Mouse (Mus musculus) midbrain, postnatal 0 days (tissue): ENCODE measurements around the gene Ahnak. TPM values are rescaled to one million over a fixed set of nuclear protein-coding genes. Genes with fewer than 3 reads are reported as not detected.

ENCODE experiments used
- ATAC-seq: fragments of 200-750 bp; cut with Nextera tagmentation; 2 replicates; pipeline ENCODE4 v1.8.0; 2017; ENCODE audit warnings: moderate number of reproducible peaks, mild to moderate bottlenecking, moderate TSS enrichment, moderate library complexity; ENCODE audit not compliant: low FRiP score
- DNase-seq: peaks from one replicate; pipeline ENCODE4 v3.0.0-alpha.2; 2015; ENCODE audit warnings: low spot score
- H3K27ac ChIP-seq: fragments of 300-500 bp; sonication (generic); 2 replicates; pipeline ENCODE4 v1.5.1; 2014; ENCODE audit warnings: low read depth, mild to moderate bottlenecking, low read length, mixed read lengths
- H3K27me3 ChIP-seq: fragments of 300-500 bp; sonication (generic); 2 replicates; pipeline ENCODE4 v1.6.1; 2014; ENCODE audit warnings: low read length, control low read depth, mixed read lengths; ENCODE audit not compliant: insufficient read depth
- H3K36me3 ChIP-seq: fragments of 300-500 bp; sonication (generic); 2 replicates; pipeline ENCODE4 v1.6.1; 2014; ENCODE audit warnings: low read length, control low read depth, mixed read lengths; ENCODE audit not compliant: insufficient read depth
- H3K4me1 ChIP-seq: fragments of 300-500 bp; sonication (generic); 2 replicates; pipeline ENCODE4 v1.6.1; 2014; ENCODE audit warnings: mild to moderate bottlenecking, control low read depth, antibody characterized with exemption, low read length, mixed read lengths; ENCODE audit not compliant: insufficient read depth
- H3K4me2 ChIP-seq: fragments of 300-500 bp; sonication (generic); 2 replicates; pipeline ENCODE4 v1.6.1; 2014; ENCODE audit warnings: low read depth, mild to moderate bottlenecking, low read length, mixed read lengths; ENCODE audit not compliant: poor library complexity, severe bottlenecking
- H3K4me3 ChIP-seq: fragments of 300-500 bp; sonication (generic); 2 replicates; pipeline ENCODE4 v1.5.1; 2014; ENCODE audit warnings: low read depth, mild to moderate bottlenecking, low read length, moderate library complexity
- H3K9ac ChIP-seq: fragments of 300-500 bp; sonication (generic); replicated peaks from 2 replicates; pipeline ENCODE4 v1.6.1; 2014; ENCODE audit warnings: mild to moderate bottlenecking, low read length, moderate library complexity, mixed read lengths; ENCODE audit not compliant: poor library complexity, severe bottlenecking
- H3K9me3 ChIP-seq: fragments of 300-500 bp; sonication (generic); 2 replicates; pipeline ENCODE4 v1.6.1; 2016; ENCODE audit warnings: low read length, control low read depth
- CTCF ChIP-seq: IDR thresholded peaks from 2 replicates; pipeline ENCODE4 v1.5.1; 2016; ENCODE audit warnings: antibody characterized with exemption, mild to moderate bottlenecking
- WGBS: fragments of 180-500 bp; shearing (Covaris S2); extraction: QIAGEN DNeasy Blood & Tissue Kit; methylation state at CpG from one replicate; pipeline ENCODE4 v1.1.7; 2014; 5-methylcytosine and 5-hydroxymethylcytosine counted together
- polyA plus RNA-seq: library from polyadenylated mRNA; unstranded; fragments of >200 nt; fragmentation: Nextera tagmentation; extraction: Ambion mirVana; gene quantifications from 2 replicates; pipeline ENCODE4 v1.2.1, GENCODE M21; 2015
- total RNA-seq: library from RNA; depleted of rRNA; stranded (reverse); fragments of >200 nt; gene quantifications from 2 replicates; pipeline ENCODE4 v1.2.3, GENCODE M21; 2014

Ahnak gene
- total and polyA plus RNA-seq, 2 experiments from 2014 or later = 4.4 to 13.0 TPM

DNA sequence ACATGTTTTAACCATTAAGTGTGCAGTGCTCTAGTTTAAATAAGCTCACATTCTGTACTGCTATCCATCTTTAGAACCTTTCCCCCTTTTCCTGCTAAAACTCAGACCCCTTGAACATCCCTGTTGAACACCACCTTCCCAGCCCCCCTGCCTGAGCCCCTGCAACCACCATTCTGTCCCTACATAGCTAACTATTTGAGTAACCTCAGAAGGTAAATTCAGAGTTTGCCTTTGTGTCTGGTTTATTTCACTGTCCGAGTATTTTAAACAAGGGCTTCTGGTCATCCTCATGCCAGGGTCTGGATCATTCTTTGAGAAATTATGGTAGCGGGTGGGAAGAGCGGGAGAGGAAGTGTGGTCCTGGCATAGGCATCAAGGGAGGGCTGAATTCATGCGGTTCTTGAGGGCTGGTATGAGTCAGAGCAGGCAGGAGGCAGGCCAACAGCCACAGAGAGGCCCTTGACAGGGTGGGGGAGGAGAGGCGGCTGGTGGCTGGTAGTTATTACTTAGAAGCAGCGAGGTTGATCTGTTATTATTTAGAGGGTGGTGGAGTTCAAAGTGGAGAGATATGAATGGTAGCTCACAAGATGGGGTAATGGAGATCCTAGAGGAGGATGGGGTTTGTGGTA, 63.8 kb downstream of the Ahnak start:
- H3K4me1 ChIP-seq = no peaks in the 10 kb centered on the region
- no peak overlapping the region for H3K4me2 ChIP-seq
- no peaks in the 10 kb centered on the region for H3K36me3 ChIP-seq
- DNase-seq = no peak
- WGBS = 63% methylated on average over 6 of the region's 6 CpGs
- ATAC-seq = no peak
- no peak for TF ChIP-seq CTCF
- H3K9ac ChIP-seq = no peak overlapping the region
- H3K9me3 ChIP-seq = no peaks in the 10 kb centered on the region
- no peak overlapping the region for H3K4me3 ChIP-seq
- H3K27ac ChIP-seq = no peak overlapping the region
- no peaks in the 10 kb centered on the region for H3K27me3 ChIP-seq

- peak; percentile 44 for DNase-seq
- no peak overlapping the region for H3K4me3 ChIP-seq
- 16% methylated on average over 2 of the region's 2 CpGs for WGBS
- no peak overlapping the region for H3K9ac ChIP-seq
- H3K9me3 ChIP-seq = no peaks in the 10 kb centered on the region
- TF ChIP-seq CTCF = peak; percentile 65
- no peak overlapping the region for H3K4me2 ChIP-seq
- no peaks in the 10 kb centered on the region for H3K27me3 ChIP-seq
- no peaks in the 10 kb centered on the region for H3K4me1 ChIP-seq
- no peaks in the 10 kb centered on the region for H3K36me3 ChIP-seq
- no peak overlapping the region for H3K27ac ChIP-seq
- no peak for ATAC-seq
Observed at GRCm38 (mm10) chr19:9055153-9055552, 66.1 kb downstream of the Ahnak start.

DNA sequence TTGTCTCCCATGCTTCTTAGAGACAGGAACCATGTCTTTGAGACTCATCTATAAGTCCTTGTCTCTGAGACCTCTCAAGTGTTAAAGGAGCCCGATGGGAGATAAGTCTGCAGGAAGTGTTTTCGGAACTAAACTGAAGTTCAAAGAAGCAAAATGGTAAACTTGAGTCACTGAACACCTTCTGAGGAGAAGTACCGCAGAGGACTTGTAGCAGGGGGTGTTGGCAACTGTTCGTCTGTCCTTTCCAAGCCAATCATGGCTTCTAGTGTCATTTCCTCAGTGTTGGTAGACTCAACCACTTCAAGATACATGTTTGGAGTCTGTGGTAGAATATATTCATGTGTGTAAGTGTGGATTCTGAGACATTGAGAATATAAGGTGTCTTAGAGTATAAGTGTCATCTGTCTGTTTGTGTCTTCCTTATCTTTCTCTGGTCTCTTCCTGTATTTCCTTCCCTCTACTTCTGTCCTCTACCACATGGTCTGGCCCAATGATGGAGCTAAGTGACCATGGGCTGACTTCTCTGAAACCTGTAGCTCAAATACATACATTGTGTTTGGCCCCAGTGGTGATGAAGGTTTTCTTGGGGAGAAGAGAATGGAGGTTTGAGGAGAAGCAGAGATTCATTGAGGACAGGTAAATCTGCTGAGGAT, 66.7 kb downstream of the Ahnak start:
- 86% methylated on average over 4 of the region's 4 CpGs for WGBS

DNA sequence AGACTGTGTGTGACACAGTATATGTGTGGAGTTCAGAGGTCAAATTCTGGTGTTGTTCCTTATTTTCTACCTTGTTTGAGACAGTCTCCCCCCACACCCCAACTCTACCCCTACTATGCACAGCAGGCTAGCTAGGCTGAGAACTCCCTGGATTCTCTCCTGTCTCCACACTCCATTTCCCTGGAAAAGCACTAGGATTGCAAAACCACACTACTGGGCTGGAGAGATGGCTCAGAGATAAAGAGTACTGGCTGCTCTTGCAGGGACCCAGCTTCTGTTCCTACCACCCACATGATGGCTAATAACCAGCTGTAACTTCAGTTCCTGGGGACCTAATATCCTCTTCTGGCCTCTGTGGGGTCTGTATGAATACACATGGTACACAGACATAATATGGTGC, 68.6 kb downstream of the Ahnak start:
- Histone ChIP-seq H3K27me3 (no peaks in the 10 kb centered on the region), H3K36me3 (no peaks in the 10 kb centered on the region), H3K9ac (no peak overlapping the region), H3K9me3 (no peaks in the 10 kb centered on the region), H3K4me2 (no peak overlapping the region), H3K4me3 (no peak overlapping the region), H3K27ac (no peak overlapping the region), H3K4me1 (no peaks in the 10 kb centered on the region)
- DNase-seq (no peak), ATAC-seq (no peak)
- no peak for TF ChIP-seq CTCF

More for the DNA sequence above, 66.7 kb downstream of the Ahnak start:
- Histone ChIP-seq H3K9me3 (no peaks in the 10 kb centered on the region), H3K4me3 (no peak overlapping the region), H3K4me1 (no peaks in the 10 kb centered on the region), H3K9ac (no peak overlapping the region), H3K4me2 (no peak overlapping the region), H3K27ac (no peak overlapping the region), H3K36me3 (no peaks in the 10 kb centered on the region), H3K27me3 (no peaks in the 10 kb centered on the region)
- ATAC-seq (no peak), DNase-seq (no peak)
- no peak for TF ChIP-seq CTCF

DNA sequence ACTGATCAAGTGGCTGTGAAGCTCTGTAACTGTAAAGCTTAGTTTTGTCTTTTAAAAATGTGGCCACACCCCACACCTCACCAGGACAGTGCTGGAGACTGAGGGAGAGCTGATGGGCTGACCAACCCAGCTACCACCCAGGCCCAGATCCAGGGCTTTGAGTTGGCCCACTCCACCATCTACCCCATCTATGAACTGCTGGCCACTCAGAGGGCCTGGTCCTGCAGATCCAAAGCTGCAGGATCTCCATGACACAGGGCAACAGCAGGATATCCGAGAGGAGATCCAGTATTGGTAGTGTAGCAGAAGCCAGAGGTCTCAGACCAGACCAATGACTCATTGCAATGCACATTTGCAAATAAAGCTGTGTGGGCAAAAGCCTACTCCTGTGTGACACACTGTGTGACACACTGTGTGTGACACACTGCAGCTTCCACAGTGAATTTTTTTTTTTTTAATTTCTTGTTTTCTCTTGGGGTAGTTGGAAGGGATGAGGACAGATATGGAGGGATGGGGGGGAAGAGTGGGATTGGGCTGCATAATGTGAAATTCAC, 69.3 kb downstream of the Ahnak start:
- no peak for DNase-seq
- H3K9ac ChIP-seq = no peak overlapping the region
- H3K9me3 ChIP-seq = no peaks in the 10 kb centered on the region
- TF ChIP-seq CTCF = no peak
- H3K27me3 ChIP-seq = no peaks in the 10 kb centered on the region
- H3K4me3 ChIP-seq = no peak overlapping the region
- H3K4me1 ChIP-seq = no peaks in the 10 kb centered on the region
- no peaks in the 10 kb centered on the region for H3K36me3 ChIP-seq
- ATAC-seq = no peak
- H3K4me2 ChIP-seq = no peak overlapping the region
- WGBS = 69% methylated on average over 1 of the region's 1 CpGs
- no peak overlapping the region for H3K27ac ChIP-seq

DNA sequence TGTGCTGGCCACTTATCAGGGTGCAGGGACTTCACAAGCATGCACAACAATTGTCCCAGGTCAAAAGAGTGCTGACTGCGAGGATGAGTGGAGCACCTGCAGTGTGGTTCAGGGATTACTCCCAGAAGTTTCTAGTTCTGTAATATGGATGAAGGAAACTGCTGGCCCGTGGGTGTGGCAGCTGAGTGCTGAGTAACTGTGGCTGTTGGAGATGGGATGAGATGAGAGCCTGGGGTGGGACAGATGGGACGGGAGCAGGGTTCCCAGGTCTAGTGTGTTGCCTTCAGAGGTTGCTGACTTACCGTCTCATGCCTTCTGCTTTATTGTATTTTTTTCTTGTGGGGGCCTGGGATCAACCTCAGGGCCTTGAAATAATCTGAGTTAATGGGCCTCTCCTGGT, 69.9 kb downstream of the Ahnak start:
- Histone ChIP-seq H3K4me3 (no peak overlapping the region), H3K9me3 (no peaks in the 10 kb centered on the region), H3K4me2 (no peak overlapping the region), H3K27ac (no peak overlapping the region), H3K36me3 (no peaks in the 10 kb centered on the region), H3K9ac (no peak overlapping the region), H3K27me3 (no peaks in the 10 kb centered on the region), H3K4me1 (no peaks in the 10 kb centered on the region)
- DNase-seq = no peak
- WGBS = 82% methylated on average over 4 of the region's 4 CpGs
- ATAC-seq = no peak
- TF ChIP-seq CTCF = no peak
